Mouse (Mus musculus) lung, postnatal 4 days (tissue): ENCODE measurements around the gene Mecr.
"Not testable (repeated sequence)": the region's sequence is repeated elsewhere in the genome, so short reads cannot be mapped to it uniquely, and the experiment has no call there.

Experiments
- DNase-seq, 2 experiments: peaks; one replicate each; pipeline ENCODE4 v3.0.0; 2021

Gene Mecr

GRCm38 (mm10) chr4:131843290-131843743 lies at the start of gene Mecr:
Gene Mecr (plus strand): TSS chr4:131843470.
- DNase-seq, result peak; percentile 93 to 95

- DNase-seq, result no peak
These were observed 46.8 kb upstream of the Mecr start for GRCm38 (mm10) chr4:131796312-131797080.

GRCm38 (mm10) chr4:131797483-131797882 lies 45.8 kb upstream of the Mecr start:
- DNase-seq, result no peak

- no peak for DNase-seq
These were observed 45.4 kb upstream of the Mecr start for GRCm38 (mm10) chr4:131797920-131798319.

GRCm38 (mm10) chr4:131798968-131799367 lies 44.3 kb upstream of the Mecr start:
- no peak for DNase-seq

GRCm38 (mm10) chr4:131803846-131804245 lies 39.4 kb upstream of the Mecr start:
- DNase-seq, result no peak

- not testable (repeated sequence) for DNase-seq
These were observed 38.5 kb upstream of the Mecr start for GRCm38 (mm10) chr4:131804732-131805131.

- no peak for DNase-seq
These were observed 38.0 kb upstream of the Mecr start for GRCm38 (mm10) chr4:131805255-131805654.

- DNase-seq, result no peak
These were observed 30.8 kb upstream of the Mecr start for GRCm38 (mm10) chr4:131812458-131812857.

GRCm38 (mm10) chr4:131813798-131814197 lies 29.5 kb upstream of the Mecr start:
- DNase-seq, result peak in 1 of 2 experiments; percentile 25

GRCm38 (mm10) chr4:131814869-131815268 lies 28.4 kb upstream of the Mecr start:
- peak; percentile 29 to 54 for DNase-seq

GRCm38 (mm10) chr4:131815774-131816173 lies 27.5 kb upstream of the Mecr start:
- no peak for DNase-seq

GRCm38 (mm10) chr4:131818926-131819325 lies 24.3 kb upstream of the Mecr start:
- DNase-seq, result no peak

GRCm38 (mm10) chr4:131821161-131821731 lies 22.0 kb upstream of the Mecr start:
- DNase-seq, result no peak

- no peak for DNase-seq
These were observed 20.7 kb upstream of the Mecr start for GRCm38 (mm10) chr4:131822583-131822982.

GRCm38 (mm10) chr4:131824939-131825338 lies 18.3 kb upstream of the Mecr start:
- no peak for DNase-seq

GRCm38 (mm10) chr4:131825830-131826229 lies 17.4 kb upstream of the Mecr start:
- DNase-seq, result peak; percentile 49 to 65

- no peak for DNase-seq
These were observed 16.4 kb upstream of the Mecr start for GRCm38 (mm10) chr4:131826905-131827304.

GRCm38 (mm10) chr4:131829123-131829522 lies 14.1 kb upstream of the Mecr start:
- no peak for DNase-seq

- peak in 1 of 2 experiments; percentile 63 for DNase-seq
These were observed 11.7 kb upstream of the Mecr start for GRCm38 (mm10) chr4:131831546-131832045.

GRCm38 (mm10) chr4:131832759-131833407 lies 10.4 kb upstream of the Mecr start:
- DNase-seq, result no peak

GRCm38 (mm10) chr4:131833971-131834609 lies 9.2 kb upstream of the Mecr start:
- DNase-seq, result peak; percentile 53 to 66

GRCm38 (mm10) chr4:131836351-131836881 lies 6.9 kb upstream of the Mecr start:
- DNase-seq, result peak; percentile 58 to 64
